Comparison of ENCODE assay signal across 13 mouse cellular contexts in genomic region chr5:35647562-35647961, GRCm38 (mm10). TPM values are rescaled to one million over a fixed set of nuclear protein-coding genes. Genes with fewer than 3 reads are reported as not detected.
DNase-seq lines count a peak whose midpoint lies in the region; ATAC-seq and TF ChIP-seq lines count a peak whose summit lies in the region.
"Had no signal": no experiment of that assay in that cellular context is flagged by ENCODE, and none has a peak within 500 bp of the region (broad histone marks: within the 10 kb centered on the region; RNA-seq: fewer than 3 reads in every experiment).

No protein-coding gene starts in this region.

- peak; percentile 47; the same call in 1 of the 2 replicates for ATAC-seq in intestine, embryonic 14.5 days (replicated peaks; ENCODE audit: low FRiP score, low TSS enrichment, low read depth)
- no peak for ATAC-seq in liver, postnatal 0 days
- ATAC-seq: forebrain, embryonic 16.5 days had no signal

- intact Hi-C loops in left cerebral cortex, postnatal 14 days (cut with DNase I), result no loop called here

- no peaks in the 10 kb centered on the region for H3K36me3 ChIP-seq in intestine, embryonic 14.5 days (ENCODE audit: control insufficient read depth, insufficient read depth, low read length)
- H3K36me3 ChIP-seq in liver, postnatal 0 days (replicated peaks; ENCODE audit: insufficient read depth, low read length), result no peaks in the 10 kb centered on the region
- H3K36me3 ChIP-seq: hindbrain, embryonic 13.5 days; neural tube, embryonic 13.5 days had no signal

- H3K4me3 ChIP-seq in intestine, embryonic 14.5 days (ENCODE audit: low read depth, low read length), result no peak overlapping the region
- no peak overlapping the region for H3K4me3 ChIP-seq in liver, postnatal 0 days (ENCODE audit: low read depth, low read length)
- H3K4me3 ChIP-seq: hindbrain, embryonic 13.5 days; neural tube, embryonic 13.5 days had no signal

- TF ChIP-seq EP300 in liver, postnatal 0 days (IDR thresholded peaks at IDR 0.05; ENCODE audit: low read depth), result no peak

- DNase-seq in kidney, postnatal 4 days, result peak; percentile 41 to 56
- DNase-seq in kidney, adult 9 months, result no peak
- DNase-seq in gastrocnemius, postnatal 25 days, result peak; percentile 82
- DNase-seq in intestine, embryonic 14.5 days (ENCODE audit: low spot score), result no peak
- peak; percentile 82 for DNase-seq in skeletal muscle tissue, adult 2 months (ENCODE audit: low read depth, low spot score)
- no peak for DNase-seq in liver, postnatal 0 days
- no peak for DNase-seq in left cerebral cortex, postnatal 14 days (ENCODE audit: low spot score in 2 of 2)
- no peak for DNase-seq in left cerebral cortex, adult 9 months (ENCODE audit: low spot score in 2 of 2)
- DNase-seq: embryo, embryonic 11 days had no signal

- H3K9me3 ChIP-seq in intestine, embryonic 14.5 days (ENCODE audit: control insufficient read depth, low read length), result no peaks in the 10 kb centered on the region
- no peaks in the 10 kb centered on the region for H3K9me3 ChIP-seq in liver, postnatal 0 days (ENCODE audit: low read length)
- H3K9me3 ChIP-seq: hindbrain, embryonic 13.5 days; neural tube, embryonic 13.5 days had no signal

- no peaks in the 10 kb centered on the region for H3K27me3 ChIP-seq in intestine, embryonic 14.5 days (replicated peaks; ENCODE audit: control insufficient read depth, insufficient read depth, low read length)
- no peaks in the 10 kb centered on the region for H3K27me3 ChIP-seq in liver, postnatal 0 days (ENCODE audit: insufficient read depth, low read length)
- H3K27me3 ChIP-seq: hindbrain, embryonic 13.5 days; neural tube, embryonic 13.5 days had no signal

- 49% methylated on average over 4 of the region's 4 CpGs for WGBS in intestine, embryonic 14.5 days
- 43% methylated on average over 4 of the region's 4 CpGs for WGBS in liver, postnatal 0 days (ENCODE audit: insufficient replicate concordance)

- H3K4me2 ChIP-seq in intestine, embryonic 14.5 days (ENCODE audit: low read length), result no peak overlapping the region
- no peak overlapping the region for H3K4me2 ChIP-seq in liver, postnatal 0 days (ENCODE audit: low read depth, low read length)
- H3K4me2 ChIP-seq: hindbrain, embryonic 13.5 days; neural tube, embryonic 13.5 days had no signal

- TF ChIP-seq CTCF in liver, postnatal 0 days (IDR thresholded peaks at IDR 0.05; ENCODE audit: low read depth), result no peak

- peaks cover 19% of the 10 kb centered on the region for H3K4me1 ChIP-seq in intestine, embryonic 14.5 days (replicated peaks; ENCODE audit: control insufficient read depth, insufficient read depth, low read length)
- 0 out of 2 replicates have a peak, but pooled peaks cover 4% of the 10 kb centered on the region for H3K4me1 ChIP-seq in liver, postnatal 0 days (ENCODE audit: insufficient read depth)
- H3K4me1 ChIP-seq: hindbrain, embryonic 13.5 days; neural tube, embryonic 13.5 days had no signal

- H3K27ac ChIP-seq in intestine, embryonic 14.5 days (ENCODE audit: low read depth), result peak overlapping the region; percentile 12; the same call in 1 of the 2 replicates
- H3K27ac ChIP-seq in liver, postnatal 0 days (ENCODE audit: low read depth), result no peak overlapping the region
- H3K27ac ChIP-seq: hindbrain, embryonic 13.5 days; neural tube, embryonic 13.5 days had no signal

- no peak overlapping the region for H3K9ac ChIP-seq in intestine, embryonic 14.5 days (ENCODE audit: low read length)
- no peak overlapping the region for H3K9ac ChIP-seq in liver, postnatal 0 days (replicated peaks)
- H3K9ac ChIP-seq: hindbrain, embryonic 13.5 days; neural tube, embryonic 13.5 days had no signal

RNA-seq across cellular contexts. Expression of gene Htra3, which starts 32.0 kb away (rescaled TPM):
- 10 to 100 TPM; 37.4 to 46.7 TPM for total RNA-seq in gastrocnemius, postnatal 25 days (2021)
- 39.1 and 47.9 TPM in 2 replicates for polyA plus RNA-seq in intestine, embryonic 14.5 days (2014; fragmentation: Nextera tagmentation; extraction: Ambion mirVana)
- polyA plus RNA-seq in liver, postnatal 0 days (2015; fragmentation: Nextera tagmentation; extraction: Ambion mirVana), result 2.3 and 2.6 TPM in 2 replicates
- total RNA-seq in left cerebral cortex, postnatal 14 days (2021), result 10 to 100 TPM; 13.0 to 13.6 TPM
- total RNA-seq: MEL had no signal

Comparison
In these comparisons a context has a peak if more than half of its experiments do, and no peak if none do; other contexts are left out.
1. DNase-seq: peak in kidney, postnatal 4 days (2 of 2), gastrocnemius, postnatal 25 days (single experiment) and skeletal muscle tissue, adult 2 months (single experiment); none in kidney, adult 9 months (single experiment), intestine, embryonic 14.5 days (single experiment), liver, postnatal 0 days (single experiment), left cerebral cortex, postnatal 14 days (0 of 2) and left cerebral cortex, adult 9 months (0 of 2).